Mouse (Mus musculus): ENCODE data around the gene Prr18. TPM values are rescaled to one million over a fixed set of nuclear protein-coding genes. Genes with fewer than 3 reads are reported as not detected.

The Prr18 gene
- total RNA-seq (2023) = 1 to 10 TPM; 1.1 to 1.7 TPM

GRCm38 (mm10) chr17:8337159-8337558, at the start of gene Prr18:
Gene Prr18 (plus strand): TSS chr17:8337459.

GRCm38 (mm10) chr17:8310838-8311614, 26.2 kb upstream of the Prr18 start, which contains the start of gene Sft2d1:
Gene Sft2d1 (plus strand): TSS chr17:8311102.

GRCm38 (mm10) chr17:8355692-8356091, 18.4 kb downstream of the Prr18 start, which contains the start of gene T2:
Gene T2 (plus strand): TSS chr17:8355992.

Other genes with a start within 250 kb of the Prr18 start
- gene Gm49673, start 189.7 kb upstream of the Prr18 start, total RNA-seq (2023) = 1 to 10 TPM in 1 of 2 experiments, under 1 TPM in 1; 0.78 to 1.4 TPM
- 10 to 100 TPM; 26.3 to 26.6 TPM for gene Rnaset2a, start 189.4 kb upstream of the Prr18 start, total RNA-seq (2023)
- gene Fgfr1op, start 172.0 kb upstream of the Prr18 start, total RNA-seq (2023) = 10 to 100 TPM; 55.7 to 71.9 TPM
- gene Ccr6, start 101.4 kb upstream of the Prr18 start, total RNA-seq (2023) = 10 to 100 TPM; 48.5 to 91.5 TPM
- 10 to 100 TPM; 53.2 to 55.9 TPM for gene Mpc1, start 54.6 kb upstream of the Prr18 start, total RNA-seq (2023)
- gene Sft2d1, start 26.4 kb upstream of the Prr18 start, total RNA-seq (2023) = 100 to 1,000 TPM; 169 to 192 TPM
- not detected for gene T2, start 18.5 kb downstream of the Prr18 start, total RNA-seq (2023)
- not detected for gene T, start 97.0 kb downstream of the Prr18 start, total RNA-seq (2023)
- under 1 TPM in 1 of 2 experiments, not detected in 1; 0.06 TPM for gene Pde10a, start 187.9 kb downstream of the Prr18 start, total RNA-seq (2023)
- not detected for gene Gm17087, start 229.5 kb downstream of the Prr18 start, total RNA-seq (2023)